ENCODE assay signal across 14 mouse cellular contexts in the genomic region with DNA sequence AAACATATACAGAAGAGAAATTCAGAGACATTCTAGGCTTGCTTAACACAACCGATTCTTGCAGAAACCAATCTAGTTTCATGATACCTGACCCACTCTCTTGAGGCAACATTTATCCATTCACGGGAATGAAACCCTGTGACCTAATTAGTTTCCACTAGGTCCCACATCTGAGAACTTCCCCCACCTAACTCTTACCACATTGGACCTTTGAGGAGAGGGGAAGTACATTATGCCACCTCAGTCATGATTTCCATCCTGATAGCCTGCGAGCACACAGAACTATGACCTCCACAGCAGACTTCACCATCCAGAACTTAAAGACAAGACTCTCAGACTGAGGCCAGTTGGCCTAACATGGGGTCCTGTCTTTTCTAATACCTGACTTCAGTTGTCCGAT.
"Had no signal": no experiment of that assay in that cellular context is flagged by ENCODE, and none has a peak within 500 bp of the region (broad histone marks: within the 10 kb centered on the region; RNA-seq: fewer than 3 reads in every experiment).

No protein-coding gene starts in this region.

- H3K9me3 ChIP-seq: limb, embryonic 15.5 days; liver, embryonic 12.5 days; midbrain, embryonic 12.5 days; neural tube, embryonic 13.5 days had no signal

- H3K36me3 ChIP-seq: limb, embryonic 15.5 days; liver, embryonic 12.5 days; midbrain, embryonic 12.5 days; neural tube, embryonic 13.5 days had no signal

- H3K27me3 ChIP-seq: limb, embryonic 15.5 days; liver, embryonic 12.5 days; midbrain, embryonic 12.5 days; neural tube, embryonic 13.5 days had no signal

- DNase-seq: kidney, postnatal 36 days; layer of hippocampus, adult 9-11 months; layer of hippocampus, postnatal 36 days; lung, embryonic 14.5 days; lung, postnatal 10 days; lung, postnatal 4 days; retina, postnatal 1 day; right cerebral cortex, postnatal 14 days; thymus, postnatal 36 days had no signal

- H3K9ac ChIP-seq: limb, embryonic 15.5 days; liver, embryonic 12.5 days; lung, embryonic 14.5 days; midbrain, embryonic 12.5 days; neural tube, embryonic 13.5 days had no signal

- H3K4me1 ChIP-seq: limb, embryonic 15.5 days; liver, embryonic 12.5 days; midbrain, embryonic 12.5 days; neural tube, embryonic 13.5 days had no signal

- H3K4me2 ChIP-seq: limb, embryonic 15.5 days; liver, embryonic 12.5 days; lung, embryonic 14.5 days; midbrain, embryonic 12.5 days; neural tube, embryonic 13.5 days had no signal

- H3K4me3 ChIP-seq: limb, embryonic 15.5 days; liver, embryonic 12.5 days; midbrain, embryonic 12.5 days; neural tube, embryonic 13.5 days had no signal

- H3K27ac ChIP-seq: kidney, postnatal 0 days; limb, embryonic 15.5 days; liver, embryonic 12.5 days; midbrain, embryonic 12.5 days; neural tube, embryonic 13.5 days had no signal
